Mouse (Mus musculus) myocyte (in vitro differentiated cells): ENCODE data around the gene Heg1. TPM values are rescaled to one million over a fixed set of nuclear protein-coding genes. Genes with fewer than 3 reads are reported as not detected.

Source experiments
- H3K27me3 ChIP-seq: one replicate; pipeline ENCODE4 v1.6.1; 2011; ENCODE audit not compliant: control insufficient read depth, insufficient read depth, insufficient read length
- H3K36me3 ChIP-seq: one replicate; pipeline ENCODE4 v1.6.1; 2011; ENCODE audit not compliant: control insufficient read depth, insufficient read depth
- H3K4me2 ChIP-seq: one replicate; pipeline ENCODE4 v1.6.1; 2011; ENCODE audit warnings: low read depth, control low read depth
- H3K4me3 ChIP-seq: one replicate; pipeline ENCODE4 v1.5.1; 2011; ENCODE audit warnings: mild to moderate bottlenecking, control low read depth, moderate library complexity
- H3K79me2 ChIP-seq: one replicate; pipeline ENCODE4 v1.6.1; 2011; ENCODE audit not compliant: control insufficient read depth, insufficient read depth
- H3ac ChIP-seq: one replicate; pipeline ENCODE4 v1.6.1; 2011; ENCODE audit not compliant: control insufficient read depth, insufficient read length
- CEBPB ChIP-seq: IDR thresholded peaks from 2 replicates; pipeline ENCODE4 v1.6.1; 2011; ENCODE audit warnings: mild to moderate bottlenecking, moderate library complexity; ENCODE audit not compliant: poor library complexity, insufficient read depth, severe bottlenecking
- E2F4 ChIP-seq: IDR thresholded peaks from one replicate; pipeline ENCODE4 v1.6.1; 2011; ENCODE audit warnings: mild to moderate bottlenecking, control low read depth, moderate library complexity; ENCODE audit not compliant: insufficient read depth
- MAX ChIP-seq: IDR thresholded peaks from one replicate; pipeline ENCODE4 v1.6.1; 2011; ENCODE audit warnings: low read depth, mild to moderate bottlenecking, control low read depth
- MYOD1 ChIP-seq, 3 experiments: IDR thresholded peaks; one replicate each; pipeline ENCODE4 v1.6.1; 2011; ENCODE audit warnings: control low read depth in 2 of 3, low read depth in 2 of 3, mild to moderate bottlenecking in 2 of 3, moderate library complexity in 1 of 3; ENCODE audit not compliant: insufficient read length in 2 of 3, control insufficient read depth in 1 of 3
- MYOG ChIP-seq, 3 experiments: IDR thresholded peaks; one replicate each; pipeline ENCODE4 v1.6.1; 2011; ENCODE audit warnings: control low read depth in 2 of 3, low read depth in 2 of 3, mild to moderate bottlenecking in 2 of 3; ENCODE audit not compliant: insufficient read length in 2 of 3, control insufficient read depth in 1 of 3, insufficient read depth in 1 of 3
- POLR2A ChIP-seq: IDR thresholded peaks from one replicate; pipeline ENCODE4 v1.6.1; 2011; ENCODE audit warnings: low read depth, mild to moderate bottlenecking, control low read depth, moderate library complexity; ENCODE audit not compliant: insufficient read length
- POLR2AphosphoS2 ChIP-seq: IDR thresholded peaks from one replicate; pipeline ENCODE4 v1.6.1; 2011; ENCODE audit warnings: low read depth, control low read depth; ENCODE audit not compliant: insufficient read length
- REST ChIP-seq: IDR thresholded peaks from one replicate; pipeline ENCODE4 v1.6.1; 2011; ENCODE audit warnings: mild to moderate bottlenecking, control low read depth, moderate library complexity; ENCODE audit not compliant: insufficient read depth, insufficient read length
- SRF ChIP-seq: IDR thresholded peaks from one replicate; pipeline ENCODE4 v1.6.1; 2011; ENCODE audit warnings: low read depth; ENCODE audit not compliant: control insufficient read depth, insufficient read length
- TCF12 ChIP-seq: IDR thresholded peaks from one replicate; pipeline ENCODE4 v1.6.1; 2011; ENCODE audit warnings: mild to moderate bottlenecking, control low read depth; ENCODE audit not compliant: poor library complexity, insufficient read depth, severe bottlenecking
- TCF3 ChIP-seq: IDR thresholded peaks from one replicate; pipeline ENCODE4 v1.6.1; 2011; ENCODE audit warnings: low read depth, control low read depth; ENCODE audit not compliant: insufficient read length
- USF1 ChIP-seq: IDR thresholded peaks from one replicate; pipeline ENCODE4 v1.6.1; 2011; ENCODE audit warnings: low read depth, mild to moderate bottlenecking, control low read depth, moderate library complexity
- polyA plus RNA-seq: library from polyadenylated mRNA; unstranded; fragments of >200 nt; fragmentation: generic; extraction: Trizol; gene quantifications from one replicate; pipeline ENCODE4 v1.2.1, GENCODE M21; 2012; ENCODE audit warnings: missing spikeins

Gene Heg1
- polyA plus RNA-seq, 1 experiment, result 28.3 TPM

DNA sequence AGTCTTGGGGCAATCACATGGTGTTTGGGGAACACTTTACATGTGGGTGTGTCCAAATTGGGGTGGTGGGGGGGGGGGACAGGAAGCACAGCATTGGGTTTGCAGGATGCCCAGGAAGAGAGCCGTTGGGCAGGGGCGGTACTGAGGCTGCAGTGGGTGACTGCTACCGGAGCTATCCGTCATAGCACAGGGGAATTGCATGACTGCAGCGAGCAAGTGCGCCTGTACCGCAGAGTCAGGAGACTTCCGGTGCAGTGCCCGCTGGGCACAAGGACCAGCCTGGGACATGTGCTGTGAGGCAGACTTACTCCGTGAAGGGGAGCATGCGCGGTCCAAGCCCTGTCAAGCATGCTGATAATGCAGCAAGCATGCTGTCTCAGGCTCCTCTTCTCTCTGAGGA is 67.4 kb downstream of the Heg1 start:
- Histone ChIP-seq H3K4me2 (no peak overlapping the region), H3K4me3 (no peak overlapping the region), H3K36me3 (peaks cover 29% of the 10 kb centered on the region)

DNA sequence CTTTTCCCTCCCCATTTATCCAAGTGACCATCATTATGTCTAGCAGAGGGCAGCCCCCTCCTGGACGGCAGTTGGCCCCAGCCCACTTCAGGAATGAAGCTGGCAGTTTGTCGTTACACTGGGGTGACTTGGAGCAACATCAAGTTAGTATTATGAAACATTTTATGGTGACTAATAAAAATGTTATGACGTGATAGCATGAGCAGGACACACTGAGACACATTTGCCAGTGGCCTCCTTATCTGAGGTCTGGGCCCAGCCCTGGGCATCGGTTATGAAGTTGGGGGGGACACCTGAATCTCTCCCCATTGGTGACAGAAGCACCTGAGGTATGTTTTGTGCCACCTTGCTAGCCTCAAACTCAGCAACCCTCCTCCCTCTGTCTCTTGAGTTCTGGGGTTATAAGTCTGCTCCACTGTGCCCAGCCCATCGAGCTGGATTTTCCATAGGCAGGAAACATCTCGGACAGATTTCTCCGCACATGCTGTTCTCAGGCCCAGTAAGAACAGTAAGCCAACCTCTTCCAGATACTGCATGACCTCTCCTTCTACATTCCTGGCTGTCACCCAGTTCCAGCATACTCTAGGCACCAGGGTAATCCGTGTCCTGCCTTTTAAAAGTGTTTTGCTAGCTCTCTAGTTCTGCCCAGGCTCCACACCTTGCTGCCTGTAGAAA is 68.9 kb downstream of the Heg1 start:
- Histone ChIP-seq H3K79me2 (no peaks in the 10 kb centered on the region), H3K36me3 (peaks cover 34% of the 10 kb centered on the region)

More for the DNA sequence above, 67.4 kb downstream of the Heg1 start:
- H3ac ChIP-seq, result no peak overlapping the region
- no peaks in the 10 kb centered on the region for H3K27me3 ChIP-seq
- TF ChIP-seq MYOD1 (IDR thresholded peaks at IDR 0.05; ENCODE audit: control insufficient read depth in 1 of 3, insufficient read length in 2 of 3, low read depth in 2 of 3), result no peak
- no peak for TF ChIP-seq POLR2A
- no peak for TF ChIP-seq REST
- TF ChIP-seq USF1, result no peak
- no peak for TF ChIP-seq TCF12
- TF ChIP-seq E2F4, result no peak
- no peak for TF ChIP-seq CEBPB
- TF ChIP-seq TCF3, result no peak
- TF ChIP-seq SRF, result no peak
- TF ChIP-seq MYOG (IDR thresholded peaks at IDR 0.05; ENCODE audit: control insufficient read depth in 1 of 3, insufficient read depth in 1 of 3, insufficient read length in 2 of 3, low read depth in 2 of 3), result no peak
- TF ChIP-seq MAX, result no peak
- no peak for TF ChIP-seq POLR2AphosphoS2
- no peaks in the 10 kb centered on the region for H3K79me2 ChIP-seq

DNA sequence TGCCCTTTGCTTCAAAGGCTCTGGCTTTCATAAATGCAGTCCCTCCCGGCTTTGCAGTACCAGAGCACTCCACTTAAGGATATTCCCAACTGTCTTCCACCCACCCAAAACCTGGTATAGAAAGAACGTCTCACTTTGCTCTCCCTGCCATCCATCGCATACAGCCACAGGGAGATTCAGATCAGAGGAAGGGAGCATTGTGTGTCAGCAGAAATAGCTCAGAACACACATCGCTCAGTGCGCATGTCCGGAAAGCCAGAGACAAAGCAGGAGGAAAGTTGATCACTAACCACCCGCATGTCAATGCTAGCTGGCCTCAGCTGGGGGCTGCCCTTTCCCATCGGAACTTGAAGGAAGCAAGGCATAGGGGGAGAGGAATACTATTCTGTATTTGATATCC is 71.1 kb downstream of the Heg1 start:
- no peak for TF ChIP-seq TCF3
- no peak for TF ChIP-seq REST
- no peak for TF ChIP-seq USF1
- no peak for TF ChIP-seq MYOG (IDR thresholded peaks at IDR 0.05; ENCODE audit: control insufficient read depth in 1 of 3, insufficient read depth in 1 of 3, insufficient read length in 2 of 3, low read depth in 2 of 3)
- TF ChIP-seq POLR2AphosphoS2, result no peak
- no peak for TF ChIP-seq MAX
- TF ChIP-seq E2F4, result no peak
- TF ChIP-seq SRF, result no peak
- TF ChIP-seq TCF12, result no peak
- TF ChIP-seq CEBPB, result no peak
- TF ChIP-seq MYOD1 (IDR thresholded peaks at IDR 0.05; ENCODE audit: control insufficient read depth in 1 of 3, insufficient read length in 2 of 3, low read depth in 2 of 3), result no peak
- no peak for TF ChIP-seq POLR2A
- no peak overlapping the region for H3K4me2 ChIP-seq
- peaks cover 34% of the 10 kb centered on the region for H3K36me3 ChIP-seq
- no peaks in the 10 kb centered on the region for H3K27me3 ChIP-seq
- no peaks in the 10 kb centered on the region for H3K79me2 ChIP-seq
- no peak overlapping the region for H3K4me3 ChIP-seq
- no peak overlapping the region for H3ac ChIP-seq

More for the DNA sequence above, 68.9 kb downstream of the Heg1 start:
- no peaks in the 10 kb centered on the region for H3K27me3 ChIP-seq
- no peak for TF ChIP-seq REST
- no peak for TF ChIP-seq CEBPB
- TF ChIP-seq MYOD1 (IDR thresholded peaks at IDR 0.05; ENCODE audit: control insufficient read depth in 1 of 3, insufficient read length in 2 of 3, low read depth in 2 of 3), result no peak
- TF ChIP-seq POLR2AphosphoS2, result no peak
- no peak overlapping the region for H3K4me3 ChIP-seq
- no peak overlapping the region for H3ac ChIP-seq
- no peak overlapping the region for H3K4me2 ChIP-seq

DNA sequence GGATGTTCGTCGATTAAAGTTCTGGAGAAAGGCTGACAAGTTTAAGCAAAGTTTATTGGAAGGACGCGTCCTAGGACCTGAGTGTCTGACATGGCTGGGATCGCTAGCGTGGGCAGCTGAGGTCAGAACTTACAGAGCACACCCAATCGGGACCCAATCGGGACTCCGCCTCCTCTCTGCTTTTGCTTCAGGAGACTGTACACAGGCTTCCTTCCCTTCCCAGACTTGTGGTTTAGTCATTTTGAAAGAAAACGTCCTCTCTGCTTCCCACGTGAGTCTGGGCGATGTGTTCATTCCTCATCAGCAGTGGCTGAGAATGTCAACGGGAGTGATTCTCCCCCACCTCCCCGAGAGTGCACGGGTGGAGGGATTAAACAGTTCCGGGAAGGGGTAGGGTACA is 71.8 kb downstream of the Heg1 start:
- no peak overlapping the region for H3K4me2 ChIP-seq
- no peaks in the 10 kb centered on the region for H3K27me3 ChIP-seq
- peaks cover 36% of the 10 kb centered on the region for H3K36me3 ChIP-seq
- TF ChIP-seq MYOD1 (IDR thresholded peaks at IDR 0.05; ENCODE audit: control insufficient read depth in 1 of 3, insufficient read length in 2 of 3, low read depth in 2 of 3) (no peak), SRF (no peak), USF1 (no peak), REST (no peak), TCF3 (no peak), MYOG (IDR thresholded peaks at IDR 0.05; ENCODE audit: control insufficient read depth in 1 of 3, insufficient read depth in 1 of 3, insufficient read length in 2 of 3, low read depth in 2 of 3) (no peak), POLR2AphosphoS2 (no peak), E2F4 (no peak), POLR2A (no peak), MAX (no peak)
- no peaks in the 10 kb centered on the region for H3K79me2 ChIP-seq
- no peak overlapping the region for H3ac ChIP-seq
- no peak overlapping the region for H3K4me3 ChIP-seq

DNA sequence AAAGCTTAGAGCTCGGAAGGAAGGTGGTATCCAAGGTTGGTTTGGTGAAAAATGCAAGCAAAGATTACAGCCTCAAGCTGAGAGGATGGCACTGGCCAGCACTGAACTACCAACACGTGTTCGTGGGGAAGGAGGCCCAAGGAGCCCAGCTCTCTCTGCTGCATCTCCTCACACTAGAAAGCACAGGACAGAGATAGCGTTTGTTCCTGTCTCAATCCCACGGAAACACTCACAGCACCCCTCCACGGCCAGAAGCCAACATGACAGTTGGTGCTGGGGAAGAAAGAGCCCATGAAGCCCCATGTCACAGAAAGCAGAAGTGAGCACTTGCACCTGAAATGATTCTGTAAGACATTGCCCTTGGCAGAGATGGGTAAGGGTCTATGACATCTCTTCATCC is 72.2 kb downstream of the Heg1 start:
- no peak overlapping the region for H3ac ChIP-seq
- peaks cover 37% of the 10 kb centered on the region for H3K36me3 ChIP-seq

More for the DNA sequence above, 72.2 kb downstream of the Heg1 start:
- no peak overlapping the region for H3K4me3 ChIP-seq
- H3K4me2 ChIP-seq, result no peak overlapping the region
- no peaks in the 10 kb centered on the region for H3K27me3 ChIP-seq
- H3K79me2 ChIP-seq, result no peaks in the 10 kb centered on the region
- no peak for TF ChIP-seq TCF3
- TF ChIP-seq CEBPB, result no peak
- no peak for TF ChIP-seq POLR2A
- TF ChIP-seq SRF, result no peak
- no peak for TF ChIP-seq MAX
- no peak for TF ChIP-seq REST
- no peak for TF ChIP-seq USF1
- TF ChIP-seq MYOD1 (IDR thresholded peaks at IDR 0.05; ENCODE audit: control insufficient read depth in 1 of 3, insufficient read length in 2 of 3, low read depth in 2 of 3), result no peak
- no peak for TF ChIP-seq E2F4
- no peak for TF ChIP-seq TCF12
- TF ChIP-seq MYOG (IDR thresholded peaks at IDR 0.05; ENCODE audit: control insufficient read depth in 1 of 3, insufficient read depth in 1 of 3, insufficient read length in 2 of 3, low read depth in 2 of 3), result no peak
- TF ChIP-seq POLR2AphosphoS2, result no peak
